Mouse (Mus musculus): ENCODE results near the gene Sgcd.

DNA sequence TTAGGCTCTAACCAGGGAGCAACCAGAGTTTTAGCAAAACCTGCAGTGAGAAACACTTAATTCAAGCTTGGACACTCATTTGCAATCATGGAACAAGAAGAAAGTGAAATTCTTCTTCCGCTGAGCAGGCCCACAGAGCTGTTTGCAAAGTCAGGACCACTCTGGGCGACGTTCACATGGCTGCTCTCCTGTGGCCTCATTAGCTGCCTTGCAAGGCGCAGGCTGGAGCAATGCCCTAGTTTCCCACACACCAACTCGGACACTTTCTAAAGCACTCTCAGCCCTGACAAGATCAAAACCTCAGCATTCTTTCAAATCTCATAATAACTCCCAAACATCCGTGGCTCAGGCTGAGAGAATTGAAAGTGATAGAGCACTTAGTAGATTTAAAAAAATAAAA lies 480.7 kb downstream of the Sgcd start:
- TF ChIP-seq REST (IDR thresholded peaks at IDR 0.05; ENCODE audit: insufficient read depth, insufficient read length): no peak
- no peak for TF ChIP-seq POLR2A (IDR thresholded peaks at IDR 0.05; ENCODE audit: insufficient read length, low read depth)
- no peak for TF ChIP-seq USF1 (IDR thresholded peaks at IDR 0.05; ENCODE audit: low read depth)
- TF ChIP-seq TCF3 (IDR thresholded peaks at IDR 0.05; ENCODE audit: insufficient read length, low read depth): no peak
- TF ChIP-seq POLR2AphosphoS2 (IDR thresholded peaks at IDR 0.05; ENCODE audit: insufficient read length, low read depth): no peak
- no peak for TF ChIP-seq MAX (IDR thresholded peaks at IDR 0.05; ENCODE audit: low read depth)
- TF ChIP-seq TCF12 (IDR thresholded peaks at IDR 0.05; ENCODE audit: insufficient read depth, poor library complexity, severe bottlenecking): no peak
- no peak for TF ChIP-seq MYOD1 (IDR thresholded peaks at IDR 0.05; ENCODE audit: control insufficient read depth in 1 of 3, insufficient read length in 2 of 3, low read depth in 2 of 3)
- no peak for TF ChIP-seq SRF (IDR thresholded peaks at IDR 0.05; ENCODE audit: control insufficient read depth, insufficient read length, low read depth)
